Mouse (Mus musculus) bone marrow macrophage, adult 2 months (primary cell): Measurements from ENCODE around the gene Klhl7.

Experiments
- CTCF ChIP-seq: IDR thresholded peaks from 2 replicates; pipeline ENCODE4 v1.5.1; 2012; ENCODE audit warnings: low read depth, mild to moderate bottlenecking, low read length, moderate library complexity
- POLR2A ChIP-seq: IDR thresholded peaks from 2 replicates; pipeline ENCODE4 v1.6.1; 2012; ENCODE audit warnings: mild to moderate bottlenecking, low read depth, low read length, borderline replicate concordance

- TF ChIP-seq POLR2A (no peak), CTCF (no peak)
Observed at GRCm38 (mm10) chr5:24086865-24087264, 13.5 kb upstream of the Klhl7 start.
